Mouse (Mus musculus): ENCODE measurements around the gene Muc3. TPM values are rescaled to one million over a fixed set of nuclear protein-coding genes. Genes with fewer than 3 reads are reported as not detected.
"Not testable (repeated sequence)": the region's sequence is repeated elsewhere in the genome, so short reads cannot be mapped to it uniquely, and the experiment has no call there.

The Muc3 gene
- total RNA-seq, 2 experiments from 2014 or later = not detected

DNA sequence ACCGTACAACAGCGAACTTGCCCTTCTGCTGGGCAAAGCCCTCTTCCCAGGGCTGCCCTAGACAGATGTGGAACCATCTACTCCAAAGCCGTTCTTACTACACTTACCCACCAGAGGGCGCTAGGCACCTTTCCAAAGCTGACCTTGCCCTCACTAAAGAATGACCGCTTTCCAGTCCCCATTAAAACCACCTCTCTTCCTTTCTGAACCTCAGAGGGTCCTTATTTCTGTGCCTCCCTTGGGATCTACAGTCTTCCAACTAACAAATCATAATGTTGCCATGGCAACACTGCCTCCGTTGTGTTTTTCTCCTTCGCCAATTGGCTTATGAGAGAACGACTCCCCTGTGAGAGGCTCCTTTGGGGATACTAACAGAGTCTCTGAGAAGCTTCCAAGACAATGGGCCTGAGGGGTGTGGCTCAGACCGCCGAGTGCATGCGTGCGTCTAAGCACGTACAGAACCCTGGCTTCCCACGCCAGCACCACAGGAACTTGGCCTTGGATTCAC lies 26.4 kb downstream of the Muc3 start:
- peak; percentile 82 for DNase-seq (ENCODE audit: low spot score)

DNA sequence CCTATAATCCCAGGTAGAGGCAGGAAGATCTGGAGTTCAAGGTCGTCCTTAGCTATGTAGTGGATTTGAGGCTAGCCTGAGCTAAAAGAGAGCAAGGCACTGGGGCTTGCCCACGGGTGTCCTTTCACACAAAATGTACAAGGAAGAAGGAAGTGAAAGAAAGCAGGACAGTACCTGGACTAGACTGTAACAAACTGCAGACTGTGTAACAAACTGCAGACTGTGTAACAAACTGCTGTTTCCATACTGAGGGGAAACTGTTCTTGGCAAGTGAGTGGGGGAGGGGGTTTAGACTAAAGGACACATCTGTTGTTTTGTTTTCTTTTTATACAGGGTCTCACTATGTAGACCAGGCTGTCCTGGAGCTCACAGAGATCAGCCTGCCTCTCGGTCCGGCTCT lies 27.8 kb downstream of the Muc3 start:
- no peak for DNase-seq (ENCODE audit: low spot score)

- DNase-seq (ENCODE audit: low spot score) = no peak
These were observed 30.2 kb downstream of the Muc3 start for GRCm38 (mm10) chr5:137118878-137119277.

- DNase-seq (ENCODE audit: low spot score) = not testable (repeated sequence)
These were observed 31.1 kb downstream of the Muc3 start for GRCm38 (mm10) chr5:137117994-137118393.

- DNase-seq (ENCODE audit: low spot score) = no peak
These were observed 32.1 kb downstream of the Muc3 start for GRCm38 (mm10) chr5:137116987-137117386.

DNA sequence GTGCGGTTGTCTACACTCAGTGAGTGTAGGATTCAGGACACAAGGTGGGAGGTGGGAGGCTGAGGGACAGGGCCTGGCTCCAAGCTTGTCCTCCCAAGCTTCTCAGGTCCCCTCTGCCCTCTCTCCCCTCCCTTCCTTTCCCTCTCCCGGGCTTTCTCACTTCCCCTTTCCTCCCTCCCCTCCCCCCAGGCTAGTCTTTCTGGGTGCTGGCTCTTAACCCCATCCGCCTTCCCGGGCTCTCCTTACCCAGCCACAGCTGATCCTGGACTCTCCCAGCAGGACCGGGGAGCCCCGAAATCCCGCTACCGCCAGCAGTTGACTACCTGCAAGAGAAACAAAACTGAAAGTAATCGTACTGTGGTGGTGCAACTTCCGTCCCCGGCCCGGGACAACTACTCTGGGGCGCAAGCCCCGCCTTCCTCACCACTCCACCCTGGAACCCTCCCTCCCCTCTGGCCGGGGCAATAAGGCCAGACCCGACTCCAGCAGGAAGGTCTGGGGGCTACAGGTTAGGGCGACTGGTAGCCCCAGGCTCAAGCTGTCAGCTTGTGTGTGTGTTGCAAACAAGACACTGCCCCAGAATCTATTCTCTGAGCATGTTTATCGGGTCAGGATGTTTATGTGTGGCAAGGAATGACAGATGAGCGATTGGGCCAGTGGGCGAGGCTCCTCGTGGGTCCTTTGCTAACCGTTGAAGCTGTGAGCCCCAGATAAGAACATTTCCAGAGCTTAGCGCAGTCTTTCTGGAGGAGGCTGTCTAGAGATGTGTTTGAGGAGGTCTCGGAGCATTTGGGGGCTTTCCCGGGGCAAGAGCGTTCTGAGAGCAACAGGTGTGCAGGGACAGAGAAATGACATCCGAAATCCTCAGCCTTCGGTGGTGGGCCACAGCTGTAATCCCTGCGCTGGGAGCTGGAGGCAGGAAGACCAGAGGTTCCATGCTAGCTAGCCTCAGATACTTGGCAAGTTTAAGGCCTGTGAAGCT lies 33.0 kb downstream of the Muc3 start, which contains the start of gene Trim56:
Gene Trim56, minus strand, starts transcription at position 344 of the 982 bp plus-strand sequence.
- peak; percentile 80 for DNase-seq (ENCODE audit: low spot score)

DNA sequence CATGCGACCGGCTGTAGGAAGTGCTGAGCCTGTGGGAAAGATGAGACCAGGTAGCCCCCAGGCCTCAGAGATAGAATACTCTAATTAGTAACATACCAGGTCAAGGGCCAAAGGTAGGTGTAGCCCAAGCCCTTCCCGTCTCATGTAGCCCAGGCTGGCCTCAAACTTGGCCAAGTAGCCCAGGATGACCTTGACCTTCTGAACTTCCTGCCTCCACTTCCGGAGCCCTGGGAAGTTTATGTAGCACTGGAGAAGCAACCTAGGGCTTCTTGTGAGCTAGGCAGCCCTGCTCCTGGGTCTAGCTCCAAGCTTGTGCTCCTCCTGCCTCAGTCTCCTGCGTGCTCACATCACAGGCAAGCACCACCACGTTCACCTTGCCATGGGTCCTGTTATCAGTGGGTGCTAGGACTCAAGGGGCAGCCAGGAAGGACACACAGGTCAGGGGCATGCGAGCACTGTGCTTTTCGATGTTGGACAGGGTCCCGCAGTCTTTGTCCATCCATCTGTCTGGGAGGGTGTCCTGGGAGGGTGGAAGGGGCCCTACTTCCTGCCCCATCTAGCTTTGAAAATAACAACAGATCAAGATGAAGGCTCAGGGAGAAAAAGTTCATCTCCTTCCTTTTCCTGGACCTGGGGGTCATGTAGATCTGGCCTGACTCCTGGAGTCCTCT lies 34.1 kb downstream of the Muc3 start:
- no peak for DNase-seq (ENCODE audit: low spot score)

GRCm38 (mm10) chr5:137111542-137112408 lies 37.3 kb downstream of the Muc3 start:
- no peak for DNase-seq (ENCODE audit: low spot score)

DNA sequence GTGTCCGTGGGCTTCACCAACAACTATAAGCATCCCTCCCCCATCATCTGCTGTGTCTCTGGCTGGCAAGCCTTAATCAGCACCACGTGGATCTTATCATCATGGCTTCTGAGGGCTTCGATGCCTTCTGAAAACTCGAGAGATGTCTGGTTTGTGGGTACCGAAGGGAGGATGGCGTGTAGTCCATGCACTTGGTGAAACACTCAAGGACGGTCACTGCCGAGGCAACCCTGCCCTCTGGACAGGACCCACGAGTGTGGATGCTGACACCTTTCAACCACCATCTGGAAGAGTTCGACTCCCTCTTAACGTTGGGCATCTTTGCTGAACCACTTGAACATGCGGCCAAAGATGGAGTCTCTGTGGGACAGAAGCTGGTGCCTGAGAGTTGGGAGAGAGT lies 38.3 kb downstream of the Muc3 start:
- no peak for DNase-seq (ENCODE audit: low spot score)

DNA sequence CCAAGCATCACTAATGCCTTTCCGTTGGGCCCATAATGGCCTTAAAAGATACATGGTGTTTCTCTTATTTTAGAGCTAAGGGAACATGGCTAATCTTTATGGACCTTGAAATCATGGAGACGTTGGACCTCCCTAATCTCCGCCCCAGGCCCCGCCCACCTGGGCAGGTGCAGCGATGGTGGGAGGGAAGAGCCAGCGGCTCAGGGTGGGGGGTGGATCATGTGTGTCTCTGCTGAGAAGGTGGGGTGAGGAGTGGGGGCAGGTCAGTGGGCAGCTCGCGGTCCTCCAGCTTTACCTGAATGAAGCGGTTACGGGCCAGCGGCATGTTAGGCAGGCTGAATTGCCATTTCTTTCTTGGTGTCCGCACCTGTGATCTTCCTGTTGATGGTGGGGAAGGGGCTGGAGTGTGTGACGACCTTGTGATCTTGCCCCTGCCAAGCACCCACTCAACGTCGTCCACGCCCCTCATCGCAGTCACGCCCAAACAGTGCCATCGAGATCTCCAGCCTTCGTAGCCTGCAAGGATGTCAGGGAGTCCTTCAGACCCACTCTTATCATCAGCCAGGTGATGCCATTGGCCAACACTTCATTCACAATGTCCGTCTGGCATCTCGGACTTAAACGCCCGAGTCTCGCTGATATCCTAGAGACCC lies 39.1 kb downstream of the Muc3 start:
- DNase-seq (ENCODE audit: low spot score) = no peak

DNA sequence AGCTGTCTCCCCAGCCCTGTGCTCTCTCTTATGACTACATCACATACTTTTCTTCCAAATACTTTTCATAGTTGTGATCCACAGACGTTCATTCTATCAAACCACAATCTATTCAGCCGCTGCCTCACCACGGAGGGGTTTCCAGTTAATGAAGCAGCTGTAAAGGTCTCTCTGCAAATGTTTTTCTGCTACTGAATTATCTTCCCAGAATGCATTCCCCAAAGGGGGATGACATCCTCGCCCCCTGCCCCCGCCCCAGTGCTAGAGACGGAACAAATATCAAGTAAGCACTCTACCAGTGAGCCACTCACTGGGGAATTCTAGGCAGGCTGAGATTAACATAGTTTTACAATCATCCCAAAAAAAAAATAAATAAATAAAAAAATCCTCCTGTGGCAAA lies 41.0 kb downstream of the Muc3 start:
- no peak for DNase-seq (ENCODE audit: low spot score)

GRCm38 (mm10) chr5:137107670-137108069 lies 41.5 kb downstream of the Muc3 start:
- DNase-seq (ENCODE audit: low spot score) = no peak

DNA sequence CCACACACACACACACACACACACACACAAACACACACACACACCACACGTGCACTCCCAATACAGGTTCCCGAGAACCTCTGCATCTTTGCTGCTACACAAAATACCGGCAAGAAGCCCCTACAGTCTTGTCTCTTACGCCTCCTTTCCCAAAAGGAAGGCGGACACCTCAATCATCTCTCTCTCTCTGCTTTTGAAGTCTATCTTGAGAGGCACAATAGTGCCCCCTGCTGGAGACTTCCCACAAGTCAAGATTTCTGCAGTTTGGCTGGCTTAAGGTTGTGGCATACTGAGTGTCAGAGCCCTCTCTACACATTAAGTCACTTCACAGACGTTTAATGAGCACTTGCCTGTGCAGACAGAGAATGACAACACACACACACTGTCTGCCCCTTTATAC lies 42.1 kb downstream of the Muc3 start:
- peak; percentile 86 for DNase-seq (ENCODE audit: low spot score)

GRCm38 (mm10) chr5:137106434-137106833 lies 42.7 kb downstream of the Muc3 start:
- DNase-seq (ENCODE audit: low spot score) = peak; percentile 33

GRCm38 (mm10) chr5:137103969-137104368 lies 45.2 kb downstream of the Muc3 start:
- no peak for DNase-seq (ENCODE audit: low spot score)

GRCm38 (mm10) chr5:137102575-137103522 lies 46.3 kb downstream of the Muc3 start:
- DNase-seq (ENCODE audit: low spot score) = peak; percentile 74

GRCm38 (mm10) chr5:137102078-137102477 lies 47.0 kb downstream of the Muc3 start:
- no peak for DNase-seq (ENCODE audit: low spot score)

GRCm38 (mm10) chr5:137100660-137101059 lies 48.5 kb downstream of the Muc3 start:
- DNase-seq (ENCODE audit: low spot score) = no peak

DNA sequence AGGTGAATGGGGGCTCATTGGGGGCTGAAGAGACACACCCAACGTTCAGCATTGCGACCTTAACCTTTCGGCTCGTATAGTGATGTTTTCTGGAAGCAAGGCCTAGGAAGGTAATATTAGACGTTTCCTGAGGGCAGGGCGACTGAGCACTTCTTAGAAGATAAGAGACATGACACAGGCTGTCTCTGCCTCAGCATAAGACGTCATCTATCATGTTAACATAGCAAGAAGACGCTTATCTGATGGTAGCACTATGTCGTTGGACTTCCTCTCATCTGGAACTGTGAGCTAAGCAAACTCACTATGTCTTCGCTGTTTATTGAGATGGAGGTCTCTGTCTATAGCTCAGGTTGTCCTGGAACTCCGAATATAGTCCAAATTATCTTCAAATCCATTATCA lies 50.7 kb downstream of the Muc3 start:
- DNase-seq (ENCODE audit: low spot score) = no peak

DNA sequence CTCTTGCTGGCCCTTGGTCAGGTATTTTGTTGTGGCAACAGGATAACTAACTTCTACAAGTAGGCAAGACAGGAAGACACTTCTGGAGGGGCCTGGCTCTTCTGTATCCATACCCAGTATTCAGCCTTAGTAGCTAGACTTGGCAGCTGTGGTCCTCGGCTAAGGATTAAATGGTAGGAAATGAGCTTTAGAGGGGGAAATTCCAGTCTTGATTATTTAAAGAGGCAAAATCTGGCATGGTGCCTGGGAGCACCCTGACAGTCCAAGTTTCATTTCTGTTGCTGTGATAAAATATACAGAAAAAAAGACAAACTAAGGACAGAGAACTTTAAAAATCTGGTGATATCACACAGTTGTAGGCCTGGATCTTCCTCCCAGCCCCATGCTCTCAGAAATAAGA lies 53.1 kb downstream of the Muc3 start:
- DNase-seq (ENCODE audit: low spot score) = no peak

Measured in gastrocnemius, adult 18-20 months (tissue).